Mouse (Mus musculus): ENCODE results near the gene Ahrr.

GRCm38 (mm10) chr13:74275726-74276125, 16.4 kb downstream of the Ahrr start:
- TF ChIP-seq GATA1 (IDR thresholded peaks at IDR 0.05; ENCODE audit: low read length) (no peak), TAL1 (IDR thresholded peaks at IDR 0.05; ENCODE audit: low read length) (no peak)

Data from erythroblast, embryonic 14.5 days (primary cell).